Mouse (Mus musculus): ENCODE results near the gene Rundc3a. TPM values are rescaled to one million over a fixed set of nuclear protein-coding genes. Genes with fewer than 3 reads are reported as not detected.
A peak's percentile ranks its signal among the peaks of the same experiment; 100 is the strongest.

Gene Rundc3a
- polyA plus RNA-seq, 1 experiment from 2014 or later = 1.2 TPM

- H3K4me3 ChIP-seq (ENCODE audit: control insufficient read depth in 1 of 2, insufficient read depth in 1 of 2, low read depth in 1 of 2, low read length in 2 of 2) = peak overlapping the region; percentile 73 to 77
- WGBS = 25% methylated on average over 3 of the region's 3 CpGs
- H3K27ac ChIP-seq (replicated peaks in 1 of 2; ENCODE audit: control insufficient read depth in 1 of 2, insufficient read depth in 1 of 2, low read depth in 2 of 2, low read length in 2 of 2) = peak overlapping the region; percentile 68
- H3K36me3 ChIP-seq (ENCODE audit: control insufficient read depth, insufficient read depth, low read length) = peaks cover 9% of the 10 kb centered on the region
- H3K4me2 ChIP-seq (ENCODE audit: low read length) = peak overlapping the region; percentile 70
- no peaks in the 10 kb centered on the region for H3K27me3 ChIP-seq (ENCODE audit: control insufficient read depth, insufficient read depth, low read length)
- peak overlapping the region; percentile 74 for H3K9ac ChIP-seq (ENCODE audit: low read length)
- H3K9me3 ChIP-seq (ENCODE audit: control insufficient read depth, low read length) = no peaks in the 10 kb centered on the region
- no peak for ATAC-seq (ENCODE audit: insufficient number of reproducible peaks, insufficient read depth, low FRiP score, low read depth)
- peaks cover 2 to 24% of the 10 kb centered on the region in 2 experiments; a peak in 3 of 4 replicates for H3K4me1 ChIP-seq (ENCODE audit: control insufficient read depth in 2 of 2, insufficient read depth in 2 of 2, low read length in 2 of 2)
Observed at GRCm38 (mm10) chr11:102429551-102429950, 36.3 kb downstream of the Rundc3a start.

- peak within 1 kb of the TSS; percentile 74 for H3K9ac ChIP-seq (ENCODE audit: low read length)
- no peaks in the 10 kb centered on the region for H3K27me3 ChIP-seq (ENCODE audit: control insufficient read depth, insufficient read depth, low read length)
- peak; percentile 93 for ATAC-seq (ENCODE audit: insufficient number of reproducible peaks, insufficient read depth, low FRiP score, low read depth)
- H3K27ac ChIP-seq (replicated peaks in 1 of 2; ENCODE audit: control insufficient read depth in 1 of 2, insufficient read depth in 1 of 2, low read depth in 2 of 2, low read length in 2 of 2) = peak within 1 kb of the TSS; percentile 68 to 82
- H3K9me3 ChIP-seq (ENCODE audit: control insufficient read depth, low read length) = no peaks in the 10 kb centered on the region
- WGBS = 0% methylated on average over 29 of the region's 29 CpGs
- H3K36me3 ChIP-seq (ENCODE audit: control insufficient read depth, insufficient read depth, low read length) = peaks cover 17% of the 10 kb centered on the region
- H3K4me3 ChIP-seq (ENCODE audit: control insufficient read depth in 1 of 2, insufficient read depth in 1 of 2, low read depth in 1 of 2, low read length in 2 of 2) = peak within 1 kb of the TSS; percentile 73 to 77
- H3K4me1 ChIP-seq (ENCODE audit: control insufficient read depth in 2 of 2, insufficient read depth in 2 of 2, low read length in 2 of 2) = peaks cover 2 to 24% of the 10 kb centered on the region in 2 experiments; a peak in 3 of 4 replicates
- H3K4me2 ChIP-seq (ENCODE audit: low read length) = peak within 1 kb of the TSS; percentile 70
Observed at GRCm38 (mm10) chr11:102430121-102431017, 37.2 kb downstream of the Rundc3a start, which contains the start of gene Grn. Gene Grn (plus strand): TSS chr11:102430315.

DNA sequence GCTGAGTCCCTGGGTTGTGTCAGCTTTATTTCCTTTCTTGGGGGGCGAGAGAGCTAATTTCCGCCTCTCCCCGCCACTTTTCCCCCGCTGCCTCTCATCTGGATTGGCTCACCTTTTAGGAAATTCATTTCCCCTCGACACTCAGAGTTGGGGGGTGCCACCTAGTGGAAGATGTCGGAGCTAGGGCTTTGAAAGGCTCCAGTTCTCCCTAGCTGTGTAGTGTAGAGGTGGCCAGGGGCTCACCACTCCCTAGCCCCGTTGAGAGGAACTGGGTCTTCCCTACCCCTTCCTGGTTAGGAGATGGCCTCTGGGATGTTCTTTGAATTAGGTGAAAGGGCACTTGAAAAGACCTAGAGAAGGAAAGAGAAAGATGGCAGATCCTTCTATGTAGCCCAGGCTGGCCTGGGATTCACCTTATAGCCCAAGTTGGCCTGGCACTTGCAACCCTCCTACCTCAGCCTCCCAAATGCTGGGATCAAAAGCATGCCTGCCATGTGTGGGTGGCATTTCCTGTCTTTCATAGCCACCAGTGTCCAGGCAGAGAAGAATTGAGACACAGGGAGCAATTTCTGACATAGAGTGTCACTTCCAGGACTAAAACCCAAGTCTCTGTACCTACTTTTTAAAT lies 37.9 kb downstream of the Rundc3a start:
- Histone ChIP-seq H3K4me2 (ENCODE audit: low read length) (peak overlapping the region; percentile 70), H3K4me1 (ENCODE audit: control insufficient read depth in 2 of 2, insufficient read depth in 2 of 2, low read length in 2 of 2) (peaks cover 5 to 28% of the 10 kb centered on the region in 2 experiments; a peak in 3 of 4 replicates), H3K9me3 (ENCODE audit: control insufficient read depth, low read length) (no peaks in the 10 kb centered on the region), H3K9ac (ENCODE audit: low read length) (peak overlapping the region; percentile 68), H3K27ac (replicated peaks in 1 of 2; ENCODE audit: control insufficient read depth in 1 of 2, insufficient read depth in 1 of 2, low read depth in 2 of 2, low read length in 2 of 2) (peak overlapping the region; percentile 57 to 82), H3K4me3 (ENCODE audit: control insufficient read depth in 1 of 2, insufficient read depth in 1 of 2, low read depth in 1 of 2, low read length in 2 of 2) (peak overlapping the region; percentile 61 to 73), H3K36me3 (ENCODE audit: control insufficient read depth, insufficient read depth, low read length) (peaks cover 24% of the 10 kb centered on the region), H3K27me3 (ENCODE audit: control insufficient read depth, insufficient read depth, low read length) (no peaks in the 10 kb centered on the region)
- 0 out of 2 replicates have a peak, but pooled peaks have one; percentile 47 for ATAC-seq (ENCODE audit: insufficient number of reproducible peaks, insufficient read depth, low FRiP score, low read depth)
- 0% methylated on average over 7 of the region's 7 CpGs for WGBS

DNA sequence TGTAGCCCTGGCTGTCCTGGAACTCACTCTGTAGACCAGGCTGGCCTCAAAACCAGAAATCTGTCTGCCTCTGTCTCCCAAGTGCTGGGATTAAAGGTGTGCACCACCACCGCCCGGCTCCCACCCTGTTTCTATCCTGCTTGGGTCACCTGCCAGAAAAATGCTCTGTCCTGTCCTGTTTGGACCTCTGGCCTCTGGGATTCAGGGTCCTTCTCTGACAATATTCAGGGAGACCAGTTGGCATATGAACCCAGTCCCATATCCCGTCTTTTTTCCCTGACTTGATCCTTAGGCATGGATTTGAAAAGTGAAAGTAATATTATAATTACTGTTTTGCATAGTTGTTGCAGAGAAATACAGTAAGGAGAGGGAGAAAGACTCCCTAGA lies 38.5 kb downstream of the Rundc3a start:
- Histone ChIP-seq H3K27ac (replicated peaks in 1 of 2; ENCODE audit: control insufficient read depth in 1 of 2, insufficient read depth in 1 of 2, low read depth in 2 of 2, low read length in 2 of 2) (no peak overlapping the region), H3K36me3 (ENCODE audit: control insufficient read depth, insufficient read depth, low read length) (peaks cover 30% of the 10 kb centered on the region), H3K4me3 (ENCODE audit: control insufficient read depth in 1 of 2, insufficient read depth in 1 of 2, low read depth in 1 of 2, low read length in 2 of 2) (no peak overlapping the region), H3K27me3 (ENCODE audit: control insufficient read depth, insufficient read depth, low read length) (no peaks in the 10 kb centered on the region), H3K9ac (ENCODE audit: low read length) (0 out of 2 replicates have a peak overlapping the region, but pooled peaks have one; percentile 39), H3K4me1 (ENCODE audit: control insufficient read depth in 2 of 2, insufficient read depth in 2 of 2, low read length in 2 of 2) (peaks cover 5 to 30% of the 10 kb centered on the region in 2 experiments; a peak in 3 of 4 replicates), H3K4me2 (ENCODE audit: low read length) (peak overlapping the region; percentile 19), H3K9me3 (ENCODE audit: control insufficient read depth, low read length) (no peaks in the 10 kb centered on the region)
- 69% methylated on average over 3 of the region's 3 CpGs for WGBS
- ATAC-seq (ENCODE audit: insufficient number of reproducible peaks, insufficient read depth, low FRiP score, low read depth) = no peak

DNA sequence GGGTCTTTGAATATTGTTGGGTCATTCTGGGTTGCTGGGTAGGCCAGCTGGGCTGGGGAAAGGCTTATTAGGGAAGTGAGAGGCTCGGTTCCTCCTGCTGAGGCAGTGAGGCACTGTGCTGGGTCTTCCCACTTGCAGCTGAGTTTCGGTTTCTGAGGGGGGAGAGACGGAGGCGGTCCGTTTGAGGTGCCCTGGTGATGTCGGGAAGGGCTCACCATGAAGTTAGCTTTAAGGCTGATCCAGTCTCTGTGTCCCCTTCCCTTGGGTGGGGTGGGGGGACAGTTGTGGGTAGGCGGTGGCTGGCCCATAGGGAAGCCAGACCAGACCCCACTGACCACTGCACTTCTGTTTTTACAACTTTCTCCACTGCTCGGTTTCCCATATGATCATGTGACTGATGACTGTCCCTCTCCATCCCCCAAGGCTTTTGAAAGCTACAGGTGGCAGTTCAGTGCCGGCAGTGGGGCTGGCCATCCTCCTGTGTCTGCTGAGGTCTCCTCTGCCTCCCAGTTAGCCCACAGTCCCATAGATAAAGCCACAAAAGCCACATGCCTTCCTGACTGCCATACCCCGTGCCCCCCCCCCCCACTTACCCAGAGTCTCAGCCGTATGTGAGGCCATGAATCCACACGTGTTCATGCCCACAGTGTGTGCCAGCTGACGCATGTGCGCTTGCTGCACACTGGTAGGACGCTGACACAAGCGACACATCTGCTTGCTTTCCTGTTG lies 39.1 kb downstream of the Rundc3a start:
- no peaks in the 10 kb centered on the region for H3K9me3 ChIP-seq (ENCODE audit: control insufficient read depth, low read length)
- no peak for ATAC-seq (ENCODE audit: insufficient number of reproducible peaks, insufficient read depth, low FRiP score, low read depth)
- H3K4me1 ChIP-seq (ENCODE audit: control insufficient read depth in 2 of 2, insufficient read depth in 2 of 2, low read length in 2 of 2) = peaks cover 5 to 36% of the 10 kb centered on the region in 2 experiments; a peak in 3 of 4 replicates
- 62% methylated on average over 16 of the region's 16 CpGs for WGBS
- peaks cover 32% of the 10 kb centered on the region for H3K36me3 ChIP-seq (ENCODE audit: control insufficient read depth, insufficient read depth, low read length)
- no peak overlapping the region for H3K4me3 ChIP-seq (ENCODE audit: control insufficient read depth in 1 of 2, insufficient read depth in 1 of 2, low read depth in 1 of 2, low read length in 2 of 2)
- no peaks in the 10 kb centered on the region for H3K27me3 ChIP-seq (ENCODE audit: control insufficient read depth, insufficient read depth, low read length)
- H3K9ac ChIP-seq (ENCODE audit: low read length) = peak overlapping the region; percentile 39; the same call in 1 of the 2 replicates
- H3K27ac ChIP-seq (replicated peaks in 1 of 2; ENCODE audit: control insufficient read depth in 1 of 2, insufficient read depth in 1 of 2, low read depth in 2 of 2, low read length in 2 of 2) = no peak overlapping the region
- peak overlapping the region; percentile 19 for H3K4me2 ChIP-seq (ENCODE audit: low read length)

DNA sequence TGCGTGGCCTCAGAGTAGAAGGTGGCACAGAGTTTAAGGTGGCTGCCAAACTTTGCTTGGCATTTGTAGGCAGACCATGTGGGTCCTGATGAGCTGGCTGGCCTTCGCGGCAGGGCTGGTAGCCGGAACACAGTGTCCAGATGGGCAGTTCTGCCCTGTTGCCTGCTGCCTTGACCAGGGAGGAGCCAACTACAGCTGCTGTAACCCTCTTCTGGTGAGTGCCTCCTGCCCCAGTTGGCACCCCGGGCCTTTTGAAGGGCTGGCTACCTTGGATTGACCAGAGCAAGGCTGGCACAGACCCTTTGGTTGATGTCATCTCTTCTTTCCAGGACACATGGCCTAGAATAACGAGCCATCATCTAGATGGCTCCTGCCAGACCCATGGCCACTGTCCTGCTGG lies 39.7 kb downstream of the Rundc3a start:
- H3K27me3 ChIP-seq (ENCODE audit: control insufficient read depth, insufficient read depth, low read length) = no peaks in the 10 kb centered on the region
- H3K4me2 ChIP-seq (ENCODE audit: low read length) = no peak overlapping the region
- H3K27ac ChIP-seq (replicated peaks in 1 of 2; ENCODE audit: control insufficient read depth in 1 of 2, insufficient read depth in 1 of 2, low read depth in 2 of 2, low read length in 2 of 2) = no peak overlapping the region
- ATAC-seq (ENCODE audit: insufficient number of reproducible peaks, insufficient read depth, low FRiP score, low read depth) = no peak
- H3K4me3 ChIP-seq (ENCODE audit: control insufficient read depth in 1 of 2, insufficient read depth in 1 of 2, low read depth in 1 of 2, low read length in 2 of 2) = no peak overlapping the region
- WGBS = 87% methylated on average over 6 of the region's 6 CpGs
- no peak overlapping the region for H3K9ac ChIP-seq (ENCODE audit: low read length)
- peaks cover 36% of the 10 kb centered on the region for H3K36me3 ChIP-seq (ENCODE audit: control insufficient read depth, insufficient read depth, low read length)
- no peaks in the 10 kb centered on the region for H3K9me3 ChIP-seq (ENCODE audit: control insufficient read depth, low read length)
- H3K4me1 ChIP-seq (ENCODE audit: control insufficient read depth in 2 of 2, insufficient read depth in 2 of 2, low read length in 2 of 2) = peaks cover 7 to 42% of the 10 kb centered on the region in 2 experiments

GRCm38 (mm10) chr11:102433866-102434265 lies 40.7 kb downstream of the Rundc3a start:
- H3K9me3 ChIP-seq (ENCODE audit: control insufficient read depth, low read length) = no peaks in the 10 kb centered on the region
- H3K4me3 ChIP-seq (ENCODE audit: control insufficient read depth in 1 of 2, insufficient read depth in 1 of 2, low read depth in 1 of 2, low read length in 2 of 2) = no peak overlapping the region
- no peak overlapping the region for H3K27ac ChIP-seq (replicated peaks in 1 of 2; ENCODE audit: control insufficient read depth in 1 of 2, insufficient read depth in 1 of 2, low read depth in 2 of 2, low read length in 2 of 2)
- H3K4me2 ChIP-seq (ENCODE audit: low read length) = no peak overlapping the region
- H3K4me1 ChIP-seq (ENCODE audit: control insufficient read depth in 2 of 2, insufficient read depth in 2 of 2, low read length in 2 of 2) = peaks cover 11 to 51% of the 10 kb centered on the region in 2 experiments
- H3K36me3 ChIP-seq (ENCODE audit: control insufficient read depth, insufficient read depth, low read length) = peaks cover 44% of the 10 kb centered on the region
- ATAC-seq (ENCODE audit: insufficient number of reproducible peaks, insufficient read depth, low FRiP score, low read depth) = no peak
- H3K9ac ChIP-seq (ENCODE audit: low read length) = no peak overlapping the region
- no peaks in the 10 kb centered on the region for H3K27me3 ChIP-seq (ENCODE audit: control insufficient read depth, insufficient read depth, low read length)
- WGBS = 88% methylated on average over 7 of the region's 7 CpGs
